Mouse (Mus musculus) activated CD4-positive, CD25-positive, alpha-beta regulatory T cell, adult 4 months (primary cell): ENCODE data around the gene Vcl. TPM values are rescaled to one million over a fixed set of nuclear protein-coding genes. Genes with fewer than 3 reads are reported as not detected.
A peak's percentile ranks its signal among the peaks of the same experiment; 100 is the strongest.

Experiments
- ATAC-seq: one replicate; pipeline ENCODE4 v1.8.0; 2017
- polyA plus RNA-seq, 2 experiments: library from polyadenylated mRNA; unstranded; fragments of 100-300 nt; shearing (Covaris generic); gene quantifications; one replicate each; pipeline ENCODE4 v1.2.1; 2017

Vcl gene
- polyA plus RNA-seq, 2 experiments from 2014 or later = 0.89 to 1.0 TPM

DNA sequence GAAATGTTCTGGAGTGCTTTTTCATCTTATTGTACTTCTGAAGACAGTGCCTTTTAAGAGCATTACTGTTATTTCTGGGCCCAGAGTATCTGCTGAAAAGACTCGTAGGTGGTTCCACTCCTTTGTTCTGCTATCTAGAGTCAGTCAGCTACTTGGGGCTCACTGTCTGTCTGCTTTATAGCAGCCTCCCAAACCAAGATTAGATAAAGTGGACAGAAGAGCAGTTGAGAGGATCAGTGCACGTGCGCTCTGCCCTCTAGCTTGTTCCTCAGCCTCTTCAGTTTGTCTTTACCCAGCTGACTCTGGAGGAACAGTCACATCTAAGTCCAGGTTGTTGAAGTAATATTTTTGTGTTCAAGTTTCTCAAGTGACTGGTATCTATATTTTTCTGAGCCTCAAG lies 144.8 kb downstream of the Vcl start:
- no peak for ATAC-seq

DNA sequence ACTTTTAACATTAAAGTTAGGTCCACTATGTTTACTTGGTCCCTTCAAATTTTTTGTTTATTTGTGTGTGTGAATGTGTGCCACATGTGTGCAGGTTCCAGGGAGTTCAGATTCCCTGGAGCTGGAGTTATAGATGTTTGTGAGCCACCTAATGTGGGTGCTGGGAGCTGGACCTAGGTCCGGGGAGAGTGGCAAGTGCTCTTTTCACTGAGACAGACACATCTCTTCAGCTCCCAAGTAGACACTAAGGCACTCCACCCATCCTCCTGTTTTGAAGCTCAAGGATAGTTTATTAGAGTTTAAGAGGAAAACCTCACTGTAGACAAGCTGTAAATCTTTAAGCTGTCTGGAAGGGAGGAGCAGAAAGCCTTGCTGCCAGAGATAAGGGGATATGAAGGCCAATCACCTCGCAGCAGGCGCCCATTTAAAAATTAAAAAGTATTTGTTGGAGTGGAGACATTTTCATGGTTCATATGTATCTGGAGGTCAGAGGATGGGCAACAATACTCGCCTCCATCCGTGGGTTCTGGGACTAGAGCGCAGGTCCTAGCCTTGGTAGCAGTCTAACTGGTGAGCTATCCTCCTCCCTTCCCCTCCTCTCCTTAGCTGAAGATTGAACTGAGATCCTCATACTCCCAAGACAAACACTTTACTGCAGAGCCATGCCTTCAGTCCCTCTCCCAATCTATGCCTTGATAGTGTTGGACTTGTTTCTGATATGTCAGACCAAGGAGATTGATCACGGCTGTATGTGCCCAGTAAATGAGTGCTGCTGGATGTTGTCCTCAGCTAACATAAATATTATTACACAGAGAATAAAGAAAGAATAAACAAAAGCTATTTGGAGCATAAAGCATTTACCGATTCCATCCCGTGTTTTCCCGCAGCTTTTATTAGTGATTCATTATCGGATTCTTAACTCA lies 145.5 kb downstream of the Vcl start:
- no peak for ATAC-seq

GRCm38 (mm10) chr14:21075751-21076500 lies 146.7 kb downstream of the Vcl start:
- peak; percentile 87 for ATAC-seq

DNA sequence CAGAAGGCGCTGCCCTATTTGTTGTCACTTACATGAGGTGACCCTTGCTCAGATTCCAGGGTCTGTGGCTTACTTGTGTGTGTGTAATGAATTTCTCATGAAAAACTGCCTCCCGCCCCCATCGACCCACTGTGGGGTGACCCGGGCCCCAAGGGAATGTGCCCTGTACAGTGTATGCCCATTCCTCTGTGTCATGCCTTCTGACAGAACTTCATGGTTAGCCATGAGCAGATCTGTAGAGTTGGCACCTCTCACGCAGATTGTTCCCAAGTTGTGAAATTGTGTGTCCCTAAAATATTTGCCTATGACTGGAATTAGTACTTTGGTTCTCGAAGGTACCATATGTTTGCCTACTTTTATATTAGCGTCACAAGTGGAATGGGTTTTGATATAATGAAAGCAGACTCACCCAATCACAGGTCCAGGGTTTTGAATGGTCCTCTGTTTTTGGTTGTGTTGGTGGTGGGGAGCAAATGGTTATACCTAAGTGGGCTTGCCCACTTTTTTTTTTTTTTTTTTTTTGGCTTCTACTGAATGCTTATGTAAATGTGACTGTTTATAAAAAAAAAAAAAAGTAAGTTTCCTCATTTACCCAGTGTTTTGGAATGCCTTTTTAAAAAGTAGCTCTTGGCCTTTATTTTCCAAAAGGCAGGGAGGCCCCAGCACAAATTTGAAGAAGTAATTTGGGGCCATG lies 147.4 kb downstream of the Vcl start:
- peak; percentile 4 for ATAC-seq

DNA sequence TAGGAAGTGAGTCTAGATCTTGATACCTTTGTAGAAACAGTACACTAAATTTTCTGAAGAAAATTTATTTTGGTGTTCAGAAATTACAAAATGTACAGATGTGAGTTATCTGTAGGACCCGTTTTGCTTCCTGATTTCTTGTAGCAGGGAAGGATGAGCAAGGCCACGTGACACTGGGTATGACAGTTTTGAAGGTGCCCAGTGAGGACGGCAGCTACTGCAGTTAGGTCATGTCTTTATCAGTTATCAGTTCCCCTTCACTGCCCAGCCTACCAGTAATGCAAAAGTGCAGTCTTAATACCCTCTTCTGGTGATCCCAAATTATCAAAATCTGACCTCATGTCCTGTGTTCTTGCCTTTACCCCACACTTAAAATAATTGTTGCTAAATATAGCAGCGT lies 148.7 kb downstream of the Vcl start:
- no peak for ATAC-seq

DNA sequence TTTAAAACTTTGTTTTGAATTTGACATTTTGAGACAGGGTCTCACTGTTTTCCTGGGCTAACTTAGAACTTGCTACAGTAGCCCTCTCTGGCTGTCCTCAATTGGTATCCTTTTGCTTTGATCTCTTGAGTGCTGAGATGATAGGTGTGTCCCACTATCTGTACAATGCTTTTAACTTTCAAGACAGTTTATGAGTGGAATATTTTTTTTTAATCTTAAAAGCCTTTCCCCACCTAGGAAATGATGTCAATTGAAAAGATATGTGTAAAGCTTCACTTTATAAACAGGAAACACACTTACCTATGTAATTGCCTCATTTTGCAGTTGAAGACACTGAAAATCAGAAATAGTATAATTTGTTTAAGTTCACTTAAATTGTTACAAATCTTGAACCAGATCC lies 149.3 kb downstream of the Vcl start:
- peak; percentile 48 for ATAC-seq

- no peak for ATAC-seq
Observed at GRCm38 (mm10) chr14:21082823-21083222, 153.6 kb downstream of the Vcl start.

Other genes starting within 250 kb of the Vcl start
- gene Fut11, start 234.4 kb upstream of the Vcl start, polyA plus RNA-seq = 1 to 10 TPM; 5.6 to 6.6 TPM
- gene Chchd1, start 226.4 kb upstream of the Vcl start, polyA plus RNA-seq = 100 to 1,000 TPM; 152 to 154 TPM
- gene Zswim8, start 221.8 kb upstream of the Vcl start, polyA plus RNA-seq = 10 to 100 TPM; 19.2 to 24.8 TPM
- gene Ndst2, start 194.8 kb upstream of the Vcl start, polyA plus RNA-seq = 10 to 100 TPM in 1 of 2 experiments, 1 to 10 TPM in 1; 9.0 to 12.0 TPM
- gene Camk2g, start 135.3 kb upstream of the Vcl start, polyA plus RNA-seq = 10 to 100 TPM; 21.9 to 29.4 TPM
- gene Plau, start 92.7 kb upstream of the Vcl start, polyA plus RNA-seq = not detected
- 10 to 100 TPM; 69.8 to 80.2 TPM for gene Ap3m1, start 123.1 kb downstream of the Vcl start, polyA plus RNA-seq
- 100 to 1,000 TPM; 125 to 151 TPM for gene Adk, start 123.2 kb downstream of the Vcl start, polyA plus RNA-seq